Mouse (Mus musculus) embryonic fibroblast, embryonic 13.5 days (primary cell): ENCODE data around the gene Mia3.

Experiments used
- CTCF ChIP-seq: IDR thresholded peaks from 2 replicates; pipeline ENCODE4 v1.5.1; 2011; ENCODE audit warnings: mild to moderate bottlenecking, control low read depth, low read length, moderate library complexity, borderline replicate concordance; ENCODE audit not compliant: insufficient read depth
- POLR2A ChIP-seq: IDR thresholded peaks from 2 replicates; pipeline ENCODE4 v1.6.1; 2011; ENCODE audit warnings: low read depth, mild to moderate bottlenecking, control low read depth, low read length, moderate library complexity

- TF ChIP-seq CTCF (no peak), POLR2A (no peak)
Observed at GRCm38 (mm10) chr1:183327171-183327570, 42.2 kb downstream of the Mia3 start.
